Mouse (Mus musculus): ENCODE measurements at regions not wholly inside any gene's neighbourhood (a gene's known extent, or its start where the extent isn't known, plus 50 kb on each side); places are given as distances from the start of the nearest gene placed in this dataset.

DNA sequence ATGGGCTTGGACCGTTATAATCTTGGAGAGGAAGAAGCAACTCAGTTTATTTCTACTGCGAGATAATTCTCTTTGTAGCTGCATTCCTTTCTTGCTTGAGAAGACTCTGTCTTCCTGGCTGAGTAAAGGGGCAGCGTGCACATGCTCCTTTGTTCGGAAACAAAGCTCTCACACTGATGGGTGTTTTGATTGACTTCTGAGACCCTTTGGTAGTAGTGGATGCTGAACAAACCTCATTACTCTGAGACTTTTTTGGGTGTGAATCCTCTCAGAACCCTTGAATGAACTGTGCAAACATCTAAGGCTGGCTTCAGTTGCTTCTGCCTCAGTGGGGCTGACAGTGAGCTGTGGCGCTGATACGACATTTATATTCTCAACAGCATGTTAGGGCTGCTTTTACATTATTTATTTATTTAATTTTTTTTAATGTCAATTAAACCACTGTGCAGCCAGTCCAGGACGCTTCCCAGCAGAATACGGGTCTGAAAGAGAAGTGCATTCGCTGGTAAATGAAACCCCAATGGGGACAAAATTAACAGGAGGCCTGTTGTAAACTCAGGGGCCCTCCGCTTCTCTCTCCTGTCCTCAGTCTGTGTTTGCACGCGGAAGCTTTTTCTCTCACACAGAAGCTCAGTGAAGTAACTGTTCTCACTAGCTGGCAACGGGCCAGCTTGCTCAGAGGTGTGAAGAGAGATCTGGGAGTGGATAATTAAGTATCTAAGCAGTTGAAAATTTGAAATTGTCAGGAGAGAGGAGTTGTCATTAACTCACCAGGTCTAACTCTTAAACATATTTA is 380.1 kb upstream of the Slc30a5 start:
- no peak for DNase-seq

DNA sequence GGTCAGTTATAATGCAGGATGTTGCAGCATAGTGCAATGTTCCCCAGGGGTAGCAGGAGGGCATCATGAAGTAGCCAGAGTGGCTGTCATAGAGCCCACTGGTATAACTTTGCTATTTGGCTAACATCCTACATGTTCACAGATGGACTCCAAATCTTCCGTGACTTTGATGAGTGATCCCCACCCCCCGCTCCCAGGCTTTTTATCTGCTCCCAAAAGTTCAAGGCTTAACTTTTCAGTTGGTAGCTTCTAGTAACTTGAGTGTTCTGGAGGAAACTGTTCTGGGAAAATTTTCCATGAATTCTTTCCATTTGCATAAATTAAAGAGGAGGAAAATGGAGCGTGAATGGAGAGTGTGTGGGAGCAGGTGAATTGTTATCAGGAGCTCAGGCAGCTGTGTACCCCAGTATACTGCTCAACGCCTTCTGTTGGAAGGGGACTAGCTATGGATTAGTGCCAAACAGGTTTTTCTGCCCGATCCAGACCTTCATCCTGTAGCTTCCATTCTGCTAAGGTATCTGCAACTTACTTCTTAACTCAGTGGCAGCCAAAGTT is 379.2 kb upstream of the Slc30a5 start:
- no peak for DNase-seq

DNA sequence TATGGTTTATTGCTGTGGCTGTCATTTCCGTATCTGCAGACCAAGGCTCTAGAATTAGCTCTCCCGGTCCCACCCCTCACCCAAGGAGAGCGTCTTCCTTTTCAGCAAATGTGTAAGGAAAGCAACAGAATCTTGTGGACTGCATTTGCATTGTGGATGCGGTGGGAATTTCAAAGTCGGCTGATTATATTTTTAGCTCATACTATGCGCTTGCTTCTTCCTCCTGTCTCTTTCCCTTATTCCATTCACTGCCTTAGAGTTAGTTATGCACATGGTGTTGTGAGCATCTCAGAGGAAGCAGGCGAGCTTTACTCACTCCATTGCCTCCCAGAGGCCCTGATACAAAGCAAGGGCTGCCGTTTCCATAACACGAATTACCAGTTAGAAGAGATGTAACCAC is 375.6 kb upstream of the Slc30a5 start:
- no peak for DNase-seq

DNA sequence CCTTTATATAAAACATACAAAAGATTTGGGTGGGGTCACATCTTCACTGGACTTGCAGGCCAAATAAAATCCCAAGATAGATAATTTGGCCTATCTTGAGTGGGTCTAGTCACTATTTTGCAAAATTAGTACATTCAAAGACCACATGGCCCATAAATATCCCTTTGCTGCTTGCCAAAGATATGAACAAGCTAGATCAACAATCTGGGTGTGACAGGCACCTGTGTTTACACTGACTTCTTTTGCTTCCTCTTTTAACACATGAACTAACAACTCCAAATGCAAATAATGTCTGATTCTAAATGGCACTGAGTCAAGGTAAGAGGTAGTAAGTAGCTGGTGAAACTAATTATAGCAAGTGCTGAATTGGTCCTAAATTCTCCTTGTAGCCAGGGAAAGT is 370.2 kb upstream of the Slc30a5 start:
- DNase-seq = no peak

DNA sequence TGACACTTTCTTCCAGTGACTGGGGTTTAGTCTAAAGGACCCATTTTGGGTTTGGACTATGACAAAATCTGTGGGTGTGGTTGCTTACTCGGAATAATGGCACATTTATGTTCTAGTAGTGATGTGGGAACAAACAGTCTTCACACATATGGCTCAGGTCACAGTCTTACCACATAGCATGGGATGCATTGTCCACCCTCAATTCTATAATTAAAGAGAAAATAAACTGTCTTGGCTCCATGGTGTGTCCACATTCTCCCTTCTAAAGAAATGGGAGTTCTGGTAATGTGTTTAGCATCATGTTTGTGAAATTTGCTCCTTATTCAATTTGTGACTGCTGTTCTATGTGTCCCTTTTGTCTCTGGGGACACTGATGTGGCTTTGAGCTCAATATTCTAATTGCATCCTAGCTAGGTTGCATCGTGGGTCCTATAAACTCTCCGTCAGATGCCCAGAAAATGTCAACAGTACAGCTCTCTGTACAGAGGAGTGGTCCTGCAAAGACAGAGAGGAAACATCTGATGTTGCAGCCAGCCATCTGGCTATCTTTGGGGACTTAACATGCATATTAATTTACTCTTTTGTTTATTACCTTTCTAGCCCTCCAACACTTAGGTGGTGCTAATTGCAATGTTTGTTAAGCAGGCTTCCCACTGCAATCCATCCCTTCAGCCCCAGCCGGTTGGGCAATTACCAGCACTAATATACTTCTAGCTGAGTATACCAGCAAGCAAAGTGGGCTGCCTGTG is 369.5 kb upstream of the Slc30a5 start:
- DNase-seq = no peak

DNA sequence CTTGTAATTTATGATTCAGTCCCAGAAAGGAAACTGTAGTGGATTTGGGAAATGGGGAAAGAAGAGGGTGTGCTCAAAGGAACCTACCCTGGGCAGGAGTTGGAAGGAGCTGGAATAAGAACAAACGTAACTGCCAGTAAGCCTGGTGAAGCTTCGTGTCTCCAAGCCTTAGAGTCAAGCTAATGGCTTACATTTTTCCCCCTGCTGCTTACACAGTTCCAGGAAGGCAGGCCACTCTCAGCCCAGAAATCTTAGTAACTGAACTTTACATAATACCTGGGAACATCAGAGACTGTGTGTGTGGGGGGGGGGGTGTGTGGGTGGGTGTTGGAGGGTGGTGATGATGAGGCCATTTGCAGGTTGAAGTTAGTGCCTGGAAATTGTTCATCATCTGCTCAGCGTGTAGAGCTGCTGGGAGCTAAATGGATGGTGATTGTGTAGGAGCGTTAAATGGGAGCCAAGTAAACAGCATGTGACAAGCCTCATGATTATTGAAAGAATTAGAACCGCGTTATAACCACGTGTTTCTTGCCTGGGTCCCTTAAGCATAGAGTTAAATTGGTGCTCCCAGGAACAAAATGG is 357.1 kb upstream of the Slc30a5 start:
- no peak for DNase-seq

DNA sequence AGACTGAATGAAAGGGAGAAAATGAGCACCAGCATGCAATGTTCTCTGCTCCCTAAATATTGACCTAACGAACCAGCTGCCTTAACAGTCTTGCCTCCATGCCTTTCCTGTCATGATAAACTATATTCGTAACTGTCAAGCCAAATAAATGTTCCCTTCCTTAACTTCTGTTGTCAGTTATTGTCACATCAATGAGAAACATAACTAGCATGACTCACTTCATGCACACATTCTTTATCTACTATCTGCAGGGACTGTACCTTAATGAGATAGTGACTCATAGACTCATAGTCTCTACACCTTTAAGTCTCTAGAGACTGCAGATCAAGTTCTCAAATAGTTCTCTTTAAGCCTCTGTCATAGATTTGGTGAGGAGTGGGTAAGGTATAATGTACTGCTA is 349.2 kb upstream of the Slc30a5 start:
- no peak for DNase-seq

DNA sequence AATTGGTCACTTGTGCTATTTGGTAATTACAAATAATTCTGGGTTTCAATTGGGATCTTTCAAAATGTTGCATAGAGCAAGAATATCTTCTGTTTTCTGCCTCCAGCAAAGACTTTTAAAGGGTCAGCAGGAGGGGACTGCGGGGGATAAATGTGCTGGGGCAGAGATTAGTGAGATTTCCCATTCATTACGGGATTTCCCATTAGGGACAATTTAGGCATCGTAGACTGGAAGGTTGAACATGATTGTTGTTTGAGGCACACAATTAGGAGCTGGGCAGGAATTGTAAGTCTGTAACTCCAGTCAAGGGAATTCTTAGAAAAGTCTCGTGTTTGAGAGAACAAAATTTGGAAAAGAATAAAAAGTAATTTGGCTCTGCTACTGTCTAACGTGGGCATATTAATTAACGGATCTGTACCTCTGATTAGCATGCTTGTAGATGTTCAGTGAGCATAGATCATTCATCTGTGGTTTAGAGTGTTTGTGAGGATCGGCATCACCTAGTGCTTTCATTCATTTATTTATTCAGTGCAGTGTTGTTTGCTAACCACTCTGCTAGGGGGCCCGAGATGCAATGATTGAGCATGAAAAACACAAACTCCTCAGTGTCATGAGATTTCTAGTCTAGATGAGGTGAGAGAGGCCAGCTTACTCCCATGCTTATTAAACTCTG is 341.9 kb upstream of the Slc30a5 start:
- no peak for DNase-seq

DNA sequence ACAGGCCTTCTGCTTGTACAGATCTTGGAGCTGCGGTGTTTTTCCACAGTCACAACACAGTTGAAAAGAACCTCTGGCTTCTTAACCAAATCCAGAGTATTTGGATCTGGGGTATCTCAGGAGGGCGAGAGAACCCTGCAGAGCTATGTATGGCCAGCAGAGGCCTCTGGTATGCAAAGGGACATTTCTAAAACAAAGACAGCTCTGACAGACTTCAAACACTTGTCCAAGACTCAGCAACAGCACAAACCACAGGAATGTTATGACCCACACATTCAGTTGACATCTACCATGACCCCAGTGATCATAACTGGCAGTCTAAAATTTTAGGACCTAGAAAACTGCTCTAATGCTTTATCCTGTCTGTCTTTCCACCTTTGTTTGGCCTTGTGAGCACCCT is 328.5 kb upstream of the Slc30a5 start:
- no peak for DNase-seq

DNA sequence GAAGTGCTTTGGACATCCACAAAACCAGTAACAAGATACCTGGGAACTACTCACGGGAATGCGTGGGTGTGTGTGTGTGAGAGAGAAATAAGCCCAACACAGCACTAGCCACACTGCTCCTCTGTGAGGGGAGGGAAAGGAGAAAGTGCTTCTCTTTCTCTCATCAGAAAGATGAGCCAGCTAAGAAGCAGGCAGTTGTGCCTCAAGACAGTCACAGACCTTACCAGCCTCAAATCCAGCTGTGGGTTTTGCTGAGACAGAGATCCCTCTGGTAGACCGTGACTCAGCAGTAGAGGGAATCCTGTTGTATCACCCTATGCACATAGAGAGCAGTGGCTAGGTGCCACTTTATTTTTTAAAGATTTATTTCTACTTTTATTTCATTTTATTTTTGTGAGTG is 326.7 kb upstream of the Slc30a5 start:
- no peak for DNase-seq

DNA sequence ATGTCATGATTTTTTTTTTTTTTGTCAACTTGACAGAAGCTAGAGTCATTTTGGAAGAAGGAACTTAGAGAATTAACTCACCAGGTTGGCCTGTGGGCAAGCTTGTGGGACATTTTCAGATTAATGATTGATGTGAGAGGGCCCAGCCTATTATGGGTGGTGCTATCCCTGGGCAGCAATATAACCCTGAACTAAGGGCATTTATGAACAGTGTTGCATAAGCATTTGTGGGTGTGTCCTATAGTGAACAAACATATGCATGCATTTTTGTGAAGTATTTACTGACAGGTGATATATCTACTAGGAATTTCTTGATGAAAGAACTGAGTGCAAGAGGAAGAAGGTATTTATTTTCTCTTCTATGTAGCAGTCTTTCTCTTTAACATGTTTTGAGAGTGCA is 320.5 kb upstream of the Slc30a5 start:
- no peak for DNase-seq

DNA sequence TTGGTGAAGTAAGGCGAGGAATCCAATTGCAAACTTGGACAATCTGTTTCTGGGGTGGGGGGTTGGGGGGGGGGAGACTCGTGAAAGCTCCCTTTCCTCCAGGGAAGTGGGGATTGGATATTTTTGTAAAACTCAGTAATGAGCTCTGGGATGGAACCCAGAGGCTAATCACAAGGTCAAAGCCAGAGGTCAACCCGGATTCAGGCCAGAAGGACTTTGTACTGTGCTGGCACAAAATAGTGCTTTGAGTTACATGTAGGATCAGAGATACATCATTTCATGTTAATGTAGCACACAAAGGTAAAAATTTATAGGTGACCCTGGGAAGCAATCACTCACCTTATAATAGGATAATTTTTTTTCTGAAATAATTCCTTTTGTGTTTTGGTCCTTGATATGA is 309.5 kb upstream of the Slc30a5 start:
- DNase-seq = no peak

DNA sequence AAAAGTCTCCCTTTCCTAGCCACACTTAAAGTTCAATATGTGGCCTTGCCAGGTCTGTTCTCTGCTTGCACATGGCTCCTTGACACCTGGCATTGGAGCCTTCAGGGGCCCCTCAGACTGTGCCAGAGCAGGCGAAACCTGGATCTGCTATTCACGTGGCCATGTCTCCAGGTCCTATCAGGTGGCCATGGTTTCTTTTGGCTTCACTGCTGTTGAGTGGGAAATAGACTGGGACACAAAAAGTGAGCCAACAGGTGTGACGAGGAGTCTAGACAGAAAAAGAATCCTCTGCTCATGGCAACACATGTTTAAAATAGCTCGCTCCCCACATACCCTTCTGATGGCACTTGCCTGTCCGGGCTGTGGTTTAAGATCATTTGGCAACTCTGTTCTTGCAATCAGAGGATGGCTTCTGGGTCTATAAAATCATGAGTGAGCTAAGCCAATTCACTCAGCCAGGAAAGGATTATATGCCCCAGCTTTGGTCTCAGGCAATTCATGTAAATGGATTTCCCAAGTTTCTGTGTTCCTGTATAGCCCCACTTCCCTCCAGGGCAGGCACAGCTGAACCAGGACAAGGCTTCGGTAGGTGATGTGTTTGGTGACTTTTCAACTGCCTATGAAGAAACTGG is 309.0 kb upstream of the Slc30a5 start:
- no peak for DNase-seq

DNA sequence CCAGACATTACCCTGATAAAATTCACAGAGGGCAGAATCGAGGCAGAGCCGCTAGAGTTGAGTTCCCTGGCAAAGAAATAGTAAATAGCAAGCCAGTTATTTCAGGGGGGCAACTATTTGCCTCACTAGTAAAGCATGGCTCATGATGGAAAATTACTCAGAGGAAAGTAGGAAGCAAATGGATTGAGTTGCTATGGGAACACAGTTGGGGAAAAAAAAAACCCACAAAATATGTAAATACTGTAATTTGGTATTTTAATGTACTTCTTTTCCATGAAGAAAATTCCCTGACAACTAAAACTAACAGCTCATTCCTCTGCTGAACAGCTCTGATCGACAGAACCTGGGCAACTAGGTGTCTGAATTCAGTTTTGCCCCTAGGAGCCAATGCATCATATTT is 296.2 kb upstream of the Slc30a5 start:
- no peak for DNase-seq

DNA sequence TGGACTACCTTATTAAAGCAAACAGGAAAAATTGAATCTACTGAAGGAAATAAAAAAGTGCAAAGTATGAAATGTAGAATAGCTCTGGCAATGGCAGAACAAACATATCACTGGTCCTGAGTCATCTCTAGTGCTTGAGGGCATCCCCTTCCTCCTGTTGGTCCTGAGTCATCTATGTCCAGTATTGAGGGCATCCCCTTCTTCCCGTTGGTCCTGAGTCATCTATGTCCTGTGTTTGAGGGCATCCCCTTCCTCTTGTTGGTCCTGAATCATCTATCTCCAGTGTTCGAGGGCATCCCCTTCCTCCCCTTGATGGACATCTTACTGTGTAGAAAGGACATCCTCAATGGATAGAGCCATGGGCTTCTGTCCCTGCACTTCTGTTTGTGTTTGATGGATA is 294.6 kb upstream of the Slc30a5 start:
- no peak for DNase-seq

DNA sequence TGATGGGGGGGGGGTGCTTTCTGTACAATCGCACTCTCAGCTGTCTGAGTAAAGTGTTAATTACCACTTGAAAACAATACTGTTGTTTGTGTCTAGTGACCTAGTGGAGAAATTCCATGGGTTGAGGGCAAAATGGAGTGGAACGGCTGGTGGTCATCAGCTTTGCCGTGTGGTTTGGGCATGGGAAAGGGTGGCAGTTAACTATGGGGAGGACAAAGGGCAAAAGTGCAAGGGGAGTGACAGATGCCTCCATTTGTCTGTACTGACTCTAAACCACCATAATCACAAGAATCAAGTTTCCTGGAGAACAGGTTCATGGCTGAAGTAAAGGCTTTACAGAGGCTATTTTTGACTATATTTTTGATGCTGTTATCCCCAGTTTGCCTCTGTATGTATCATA is 294.0 kb upstream of the Slc30a5 start:
- no peak for DNase-seq

DNA sequence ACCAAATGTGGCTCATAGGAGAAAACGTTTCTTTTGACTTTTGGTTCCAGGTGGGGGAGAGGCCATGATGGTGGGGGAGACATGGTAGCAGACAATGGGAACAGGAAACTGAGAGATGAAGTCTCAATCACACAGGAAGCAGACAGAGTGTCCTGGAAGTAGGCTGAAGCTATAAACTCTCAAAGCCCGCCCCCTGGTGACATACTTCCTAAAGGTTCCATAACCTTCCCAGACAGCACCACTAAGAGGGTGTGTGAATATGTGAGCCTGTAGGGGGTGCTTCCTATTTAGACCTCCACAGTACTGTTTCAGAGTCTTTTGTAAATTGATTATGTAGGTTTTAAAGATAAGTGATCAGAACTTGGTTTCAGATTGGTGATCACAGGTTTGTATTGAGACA is 284.1 kb upstream of the Slc30a5 start:
- no peak for DNase-seq

DNA sequence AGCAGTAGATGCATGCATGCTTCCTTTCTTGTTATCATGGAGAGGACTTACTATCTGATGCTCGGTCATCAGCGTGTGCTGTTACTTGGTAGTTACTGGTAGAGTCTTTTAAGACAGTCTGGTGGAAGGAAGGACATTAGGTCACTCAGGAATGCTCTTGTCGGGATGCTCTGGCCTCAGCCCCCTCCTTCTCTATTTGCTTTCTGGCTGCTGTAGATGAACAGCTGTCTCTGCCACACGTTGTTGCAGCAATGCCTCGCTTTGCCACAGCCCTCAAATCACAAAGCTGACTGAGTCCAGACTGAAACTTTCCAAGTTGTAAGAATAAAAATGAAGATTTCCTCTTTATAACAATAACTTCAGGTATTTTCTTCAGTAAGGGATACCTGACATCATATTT is 282.1 kb upstream of the Slc30a5 start:
- no peak for DNase-seq

DNA sequence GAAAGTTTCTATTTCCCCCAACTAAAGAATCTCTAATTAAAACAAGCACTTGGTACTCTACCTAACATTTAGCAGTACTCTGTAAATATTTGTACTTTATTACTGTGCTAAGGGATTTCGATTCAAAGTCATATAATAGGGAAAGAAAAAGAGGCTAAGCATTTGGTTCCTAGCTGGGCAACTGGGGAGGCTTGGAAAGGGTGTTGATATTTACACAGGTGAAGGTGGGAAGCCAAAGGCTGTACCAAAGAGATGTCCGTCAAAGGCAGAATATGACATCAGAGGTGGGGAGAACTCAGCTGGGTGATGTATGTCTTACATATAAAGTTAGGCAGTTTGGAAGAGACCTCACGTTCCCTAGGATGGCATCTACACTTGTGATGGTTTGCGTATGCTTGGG is 278.9 kb upstream of the Slc30a5 start:
- DNase-seq = no peak

DNA sequence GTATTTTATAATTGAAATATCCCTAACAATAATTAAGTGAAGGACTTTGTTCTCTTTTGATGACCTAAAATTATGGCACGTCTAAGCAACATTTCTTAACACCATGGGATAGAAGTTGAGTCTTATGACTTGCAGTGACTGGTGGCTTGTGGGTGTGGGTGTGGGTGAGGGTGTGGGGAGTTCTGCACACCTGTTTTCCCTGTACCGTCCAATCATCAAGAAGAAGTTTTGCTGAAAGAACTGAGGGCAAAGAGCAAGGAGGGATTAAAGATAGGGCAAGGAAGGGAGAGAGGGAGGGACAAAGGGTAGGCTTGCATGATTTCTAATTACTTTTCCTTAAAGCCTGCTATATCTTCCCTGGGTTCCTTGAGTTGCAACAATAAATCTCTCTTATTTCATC is 278.5 kb upstream of the Slc30a5 start:
- no peak for DNase-seq

DNA sequence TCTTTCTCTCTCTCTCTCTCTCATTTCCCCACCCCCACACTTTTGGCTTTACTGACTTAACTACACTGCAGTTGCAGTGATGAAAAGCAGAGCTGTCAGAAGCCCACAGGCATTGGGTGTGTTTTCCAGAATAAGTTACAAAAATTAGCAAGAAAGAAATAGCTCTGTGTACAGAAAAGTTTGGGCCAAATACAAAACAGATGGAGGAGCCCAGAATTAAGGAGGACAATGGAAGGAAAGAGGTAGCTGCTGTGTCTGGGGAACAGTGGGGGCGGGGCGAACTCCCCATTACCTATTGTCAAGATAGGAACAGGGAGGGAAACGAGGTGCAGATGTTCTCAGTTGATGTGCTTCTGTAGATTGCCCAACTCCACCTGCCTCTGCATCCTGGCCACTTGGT is 267.4 kb upstream of the Slc30a5 start:
- no peak for DNase-seq

DNA sequence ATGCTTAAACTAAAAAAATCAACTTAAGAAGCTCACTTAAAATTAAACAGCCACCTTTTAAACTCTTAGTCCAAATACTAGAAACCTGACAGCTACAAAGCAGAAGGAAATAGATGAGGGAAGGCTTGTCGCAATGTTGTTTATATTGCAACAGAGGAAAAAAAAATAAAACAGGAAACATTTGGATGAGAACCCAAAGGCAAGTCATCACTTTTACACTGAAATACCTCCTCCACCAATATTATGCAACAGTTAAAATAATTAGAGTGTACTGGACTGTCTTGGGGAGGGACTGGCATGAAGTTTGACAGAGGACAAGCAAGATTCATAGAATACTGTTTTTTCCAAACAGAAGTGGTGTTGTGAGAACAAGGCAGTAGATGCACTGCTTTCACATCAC is 263.6 kb upstream of the Slc30a5 start:
- DNase-seq = no peak

DNA sequence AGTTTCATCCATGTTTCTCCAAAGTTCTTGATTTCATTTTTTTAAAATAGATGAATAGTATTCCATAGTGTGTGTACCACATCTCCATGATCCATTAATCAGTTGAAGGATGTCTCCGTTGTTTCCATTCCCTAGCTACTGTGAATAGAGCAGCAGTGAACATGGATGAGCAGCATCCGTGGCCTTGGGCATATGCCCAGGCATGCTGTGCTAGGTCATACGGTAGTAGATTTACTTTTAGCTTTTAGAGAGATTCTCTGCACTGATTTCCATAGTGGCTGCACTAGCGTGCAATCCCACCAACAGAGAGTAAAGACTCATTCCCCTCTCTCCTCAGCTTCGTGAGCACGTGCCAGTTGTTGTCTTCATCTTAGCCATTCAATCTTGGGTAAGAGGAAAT is 263.0 kb upstream of the Slc30a5 start:
- DNase-seq = no peak

Measured in cerebellum, adult 9-10 months (tissue).